Mouse (Mus musculus): ENCODE results near the gene Wars2. TPM values are rescaled to one million over a fixed set of nuclear protein-coding genes. Genes with fewer than 3 reads are reported as not detected.
A peak's percentile ranks its signal among the peaks of the same experiment; 100 is the strongest.

Gene Wars2
- polyA plus RNA-seq, 1 experiment from 2014 or later = 4.9 TPM

GRCm38 (mm10) chr3:99249906-99250305 is 109.0 kb downstream of the Wars2 start:
- Histone ChIP-seq H3K4me3 (ENCODE audit: low read length) (no peak overlapping the region), H3K9me3 (ENCODE audit: control insufficient read depth, low read length) (peaks cover 3% of the 10 kb centered on the region), H3K4me1 (ENCODE audit: control insufficient read depth, insufficient read depth, low read depth, low read length) (peaks cover 9% of the 10 kb centered on the region), H3K27ac (ENCODE audit: low read depth, low read length) (no peak overlapping the region), H3K36me3 (ENCODE audit: control insufficient read depth, insufficient read depth, low read length) (no peaks in the 10 kb centered on the region), H3K27me3 (replicated peaks; ENCODE audit: control insufficient read depth, insufficient read depth, low read length) (peaks cover 73% of the 10 kb centered on the region), H3K9ac (ENCODE audit: low read depth, low read length) (no peak overlapping the region), H3K4me2 (ENCODE audit: low read length) (no peak overlapping the region)
- WGBS = under 1% methylated on average over 6 of the region's 6 CpGs
- ATAC-seq = no peak

- peaks cover 6% of the 10 kb centered on the region for H3K9me3 ChIP-seq (ENCODE audit: control insufficient read depth, low read length)
- no peak for ATAC-seq
- 12% methylated on average over 6 of the region's 6 CpGs for WGBS
- H3K9ac ChIP-seq (ENCODE audit: low read depth, low read length) = no peak overlapping the region
- H3K4me1 ChIP-seq (ENCODE audit: control insufficient read depth, insufficient read depth, low read depth, low read length) = peaks cover 9% of the 10 kb centered on the region
- H3K27ac ChIP-seq (ENCODE audit: low read depth, low read length) = no peak overlapping the region
- no peak overlapping the region for H3K4me3 ChIP-seq (ENCODE audit: low read length)
- peaks cover 65% of the 10 kb centered on the region for H3K27me3 ChIP-seq (replicated peaks; ENCODE audit: control insufficient read depth, insufficient read depth, low read length)
- no peak overlapping the region for H3K4me2 ChIP-seq (ENCODE audit: low read length)
- H3K36me3 ChIP-seq (ENCODE audit: control insufficient read depth, insufficient read depth, low read length) = no peaks in the 10 kb centered on the region
These were observed 110.7 kb downstream of the Wars2 start for GRCm38 (mm10) chr3:99251271-99252165.

- Histone ChIP-seq H3K4me1 (ENCODE audit: control insufficient read depth, insufficient read depth, low read depth, low read length) (peaks cover 9% of the 10 kb centered on the region), H3K4me2 (ENCODE audit: low read length) (no peak overlapping the region), H3K27ac (ENCODE audit: low read depth, low read length) (no peak overlapping the region), H3K4me3 (ENCODE audit: low read length) (no peak overlapping the region), H3K9ac (ENCODE audit: low read depth, low read length) (no peak overlapping the region), H3K9me3 (ENCODE audit: control insufficient read depth, low read length) (peaks cover 6% of the 10 kb centered on the region), H3K27me3 (replicated peaks; ENCODE audit: control insufficient read depth, insufficient read depth, low read length) (peaks cover 67% of the 10 kb centered on the region), H3K36me3 (ENCODE audit: control insufficient read depth, insufficient read depth, low read length) (no peaks in the 10 kb centered on the region)
- WGBS = 4% methylated on average over 16 of the region's 16 CpGs
- no peak for ATAC-seq
These were observed 111.7 kb downstream of the Wars2 start for GRCm38 (mm10) chr3:99252461-99253091.

DNA sequence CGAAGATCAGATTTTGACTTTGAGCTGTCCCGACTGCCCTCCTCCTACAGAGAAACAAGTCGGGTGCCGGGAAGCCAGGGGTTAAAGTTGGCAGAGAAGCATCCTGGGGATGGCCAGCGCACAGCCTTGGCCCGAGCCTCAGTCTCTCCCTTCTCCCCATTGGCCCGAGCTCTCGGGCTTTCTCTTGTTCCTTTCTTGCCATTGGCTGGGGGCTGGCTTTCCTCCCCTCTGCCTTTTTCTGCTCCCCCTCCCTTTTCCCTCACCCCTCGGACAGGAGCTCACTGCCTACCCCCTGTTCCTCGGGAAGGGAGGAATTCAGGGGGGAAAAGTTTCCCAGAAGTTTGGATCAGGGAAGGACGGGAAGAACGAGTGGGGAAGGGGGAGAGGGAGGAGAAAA is 112.2 kb downstream of the Wars2 start:
- Histone ChIP-seq H3K9ac (ENCODE audit: low read depth, low read length) (no peak overlapping the region), H3K4me3 (ENCODE audit: low read length) (no peak overlapping the region; the same call in 1 of the 2 replicates), H3K4me2 (ENCODE audit: low read length) (peak overlapping the region; percentile 64), H3K4me1 (ENCODE audit: control insufficient read depth, insufficient read depth, low read depth, low read length) (peaks cover 9% of the 10 kb centered on the region), H3K36me3 (ENCODE audit: control insufficient read depth, insufficient read depth, low read length) (no peaks in the 10 kb centered on the region), H3K27me3 (replicated peaks; ENCODE audit: control insufficient read depth, insufficient read depth, low read length) (peaks cover 67% of the 10 kb centered on the region), H3K27ac (ENCODE audit: low read depth, low read length) (no peak overlapping the region), H3K9me3 (ENCODE audit: control insufficient read depth, low read length) (peaks cover 6% of the 10 kb centered on the region)
- WGBS = under 1% methylated on average over 12 of the region's 12 CpGs
- no peak for ATAC-seq

GRCm38 (mm10) chr3:99253497-99254451 is 112.9 kb downstream of the Wars2 start:
- Histone ChIP-seq H3K36me3 (ENCODE audit: control insufficient read depth, insufficient read depth, low read length) (no peaks in the 10 kb centered on the region), H3K27me3 (replicated peaks; ENCODE audit: control insufficient read depth, insufficient read depth, low read length) (peaks cover 69% of the 10 kb centered on the region), H3K4me2 (ENCODE audit: low read length) (peak overlapping the region; percentile 64), H3K9ac (ENCODE audit: low read depth, low read length) (peak overlapping the region; percentile 15), H3K4me1 (ENCODE audit: control insufficient read depth, insufficient read depth, low read depth, low read length) (peaks cover 9% of the 10 kb centered on the region), H3K27ac (ENCODE audit: low read depth, low read length) (no peak overlapping the region), H3K4me3 (ENCODE audit: low read length) (peak overlapping the region; percentile 39), H3K9me3 (ENCODE audit: control insufficient read depth, low read length) (peaks cover 6% of the 10 kb centered on the region)
- WGBS = under 1% methylated on average over 64 of the region's 73 CpGs
- ATAC-seq = peak; percentile 65

DNA sequence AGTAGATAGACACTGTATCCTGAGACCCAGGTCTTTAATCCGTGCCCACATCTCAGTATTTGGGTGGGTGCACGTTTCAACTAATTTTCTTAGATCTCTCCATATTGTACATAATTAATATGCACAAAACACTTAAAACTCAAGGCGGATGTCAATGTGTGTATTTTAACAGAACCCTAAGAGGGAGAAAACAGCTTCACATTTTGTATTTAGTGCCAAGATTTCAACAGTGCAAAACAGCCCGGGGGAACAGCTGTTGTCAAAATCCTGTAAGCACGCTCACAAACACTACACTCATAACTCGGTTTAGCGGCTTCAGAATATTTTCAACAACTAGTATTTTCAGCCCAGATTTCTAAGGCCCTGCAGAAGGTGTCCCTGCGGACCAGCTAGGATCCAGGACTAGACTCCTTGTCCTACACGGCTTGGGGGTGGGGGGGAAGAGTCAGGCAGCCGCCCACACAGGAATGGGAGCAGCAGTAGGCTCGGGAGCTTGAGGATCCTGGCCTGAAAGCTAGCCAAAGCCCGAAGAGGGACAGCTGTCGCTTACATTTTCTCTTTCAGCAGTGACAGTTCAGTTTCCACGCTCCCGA is 113.8 kb downstream of the Wars2 start:
- no peak overlapping the region for H3K4me2 ChIP-seq (ENCODE audit: low read length)
- H3K4me3 ChIP-seq (ENCODE audit: low read length) = peak overlapping the region; percentile 10; the same call in 1 of the 2 replicates
- peaks cover 68% of the 10 kb centered on the region for H3K27me3 ChIP-seq (replicated peaks; ENCODE audit: control insufficient read depth, insufficient read depth, low read length)
- no peak overlapping the region for H3K9ac ChIP-seq (ENCODE audit: low read depth, low read length)
- WGBS = 1% methylated on average over 15 of the region's 15 CpGs
- peaks cover 9% of the 10 kb centered on the region for H3K4me1 ChIP-seq (ENCODE audit: control insufficient read depth, insufficient read depth, low read depth, low read length)
- no peak overlapping the region for H3K27ac ChIP-seq (ENCODE audit: low read depth, low read length)
- peaks cover 6% of the 10 kb centered on the region for H3K9me3 ChIP-seq (ENCODE audit: control insufficient read depth, low read length)
- no peaks in the 10 kb centered on the region for H3K36me3 ChIP-seq (ENCODE audit: control insufficient read depth, insufficient read depth, low read length)
- no peak for ATAC-seq

DNA sequence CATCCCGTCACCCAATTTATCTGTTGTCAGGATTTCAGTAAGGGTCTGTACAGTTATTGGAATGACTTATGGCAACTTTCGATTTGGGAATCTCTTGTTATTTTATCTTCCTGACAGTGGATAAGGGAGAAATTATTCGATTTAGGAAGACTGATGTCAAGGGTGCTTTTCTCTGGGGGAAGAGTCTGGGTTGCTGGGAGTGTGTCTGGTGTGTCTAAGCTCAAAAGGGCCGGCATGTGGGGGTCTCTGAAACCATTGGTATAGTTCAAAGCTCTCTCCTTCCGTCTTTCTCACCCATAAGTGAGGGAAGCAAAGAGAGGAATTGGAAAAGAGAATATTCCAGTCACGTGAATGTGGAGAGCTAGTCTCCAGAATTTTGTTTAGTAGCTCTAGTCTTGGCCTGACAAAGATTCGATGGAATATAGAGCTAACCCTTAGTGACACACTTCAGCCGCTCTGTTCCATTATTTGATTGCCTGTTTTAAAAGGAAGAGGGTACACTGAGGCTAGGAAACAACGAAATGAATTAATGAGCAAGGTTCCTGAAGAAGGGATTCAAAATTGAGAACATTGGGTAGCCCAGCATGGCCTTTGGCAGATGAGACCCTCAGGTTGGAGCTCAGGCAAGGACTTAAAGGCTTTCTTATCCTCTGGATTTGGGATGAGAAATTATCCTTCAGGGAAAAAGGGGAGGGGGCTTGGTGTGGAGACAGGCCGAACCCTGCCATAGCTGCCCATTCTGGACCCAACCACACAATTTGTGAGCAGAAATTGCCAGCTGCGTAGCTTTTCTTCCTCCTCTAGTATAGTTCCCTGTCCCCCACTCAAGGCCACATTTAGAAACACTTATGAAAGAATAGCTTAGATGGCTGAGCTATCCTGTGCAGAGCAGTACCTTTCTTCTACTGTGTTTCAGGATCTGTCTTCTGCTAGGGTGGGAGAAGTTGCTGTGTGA is 114.8 kb downstream of the Wars2 start:
- no peak for ATAC-seq

GRCm38 (mm10) chr3:99256366-99256750 is 115.5 kb downstream of the Wars2 start:
- 9% methylated on average over 11 of the region's 11 CpGs for WGBS
- no peak for ATAC-seq

More for the DNA sequence above, 114.8 kb downstream of the Wars2 start:
- peaks cover 63% of the 10 kb centered on the region for H3K27me3 ChIP-seq (replicated peaks; ENCODE audit: control insufficient read depth, insufficient read depth, low read length)
- H3K4me1 ChIP-seq (ENCODE audit: control insufficient read depth, insufficient read depth, low read depth, low read length) = peaks cover 9% of the 10 kb centered on the region
- H3K4me3 ChIP-seq (ENCODE audit: low read length) = no peak overlapping the region
- H3K4me2 ChIP-seq (ENCODE audit: low read length) = no peak overlapping the region
- H3K9ac ChIP-seq (ENCODE audit: low read depth, low read length) = no peak overlapping the region
- H3K36me3 ChIP-seq (ENCODE audit: control insufficient read depth, insufficient read depth, low read length) = no peaks in the 10 kb centered on the region
- peaks cover 6% of the 10 kb centered on the region for H3K9me3 ChIP-seq (ENCODE audit: control insufficient read depth, low read length)
- no peak overlapping the region for H3K27ac ChIP-seq (ENCODE audit: low read depth, low read length)
- WGBS = 5% methylated on average over 11 of the region's 11 CpGs

More at GRCm38 (mm10) chr3:99256366-99256750, 115.5 kb downstream of the Wars2 start:
- Histone ChIP-seq H3K4me2 (ENCODE audit: low read length) (no peak overlapping the region), H3K4me1 (ENCODE audit: control insufficient read depth, insufficient read depth, low read depth, low read length) (peaks cover 9% of the 10 kb centered on the region), H3K9me3 (ENCODE audit: control insufficient read depth, low read length) (peaks cover 6% of the 10 kb centered on the region), H3K9ac (ENCODE audit: low read depth, low read length) (no peak overlapping the region), H3K27me3 (replicated peaks; ENCODE audit: control insufficient read depth, insufficient read depth, low read length) (peaks cover 62% of the 10 kb centered on the region), H3K27ac (ENCODE audit: low read depth, low read length) (no peak overlapping the region), H3K36me3 (ENCODE audit: control insufficient read depth, insufficient read depth, low read length) (no peaks in the 10 kb centered on the region), H3K4me3 (ENCODE audit: low read length) (no peak overlapping the region)
